Mouse (Mus musculus) G1E (cell line): Measurements from ENCODE around the gene Arid5b. TPM values are rescaled to one million over a fixed set of nuclear protein-coding genes. Genes with fewer than 3 reads are reported as not detected.

Experiments
- ATAC-seq: 2 replicates; pipeline ENCODE4 v1.8.0; 2016; ENCODE audit warnings: mild to moderate bottlenecking; ENCODE audit not compliant: insufficient number of reproducible peaks, poor library complexity, low FRiP score, severe bottlenecking; ENCODE audit errors: extremely low read depth
- DNase-seq: peaks from one replicate; pipeline ENCODE4 v3.0.0; 2012; ENCODE audit warnings: low spot score
- H3K27me3 ChIP-seq: 2 replicates; pipeline ENCODE4 v1.6.1; 2012; ENCODE audit warnings: mild to moderate bottlenecking, low read length, inconsistent platforms; ENCODE audit not compliant: insufficient read depth
- H3K36me3 ChIP-seq: replicated peaks from 2 replicates; pipeline ENCODE3; 2012; ENCODE audit warnings: mild to moderate bottlenecking, inconsistent platforms
- H3K4me1 ChIP-seq: 2 replicates; pipeline ENCODE4 v1.6.1; 2012; ENCODE audit warnings: low read depth, low read length, inconsistent platforms, mixed read lengths; ENCODE audit not compliant: insufficient read depth
- H3K4me3 ChIP-seq: 2 replicates; pipeline ENCODE4 v1.5.1; 2012; ENCODE audit warnings: low read depth, mild to moderate bottlenecking, inconsistent platforms, low read length, moderate library complexity, mixed read lengths
- H3K9me3 ChIP-seq: replicated peaks from 2 replicates; pipeline ENCODE4 v1.6.1; 2012; ENCODE audit warnings: inconsistent platforms
- CTCF ChIP-seq: IDR thresholded peaks from 2 replicates; pipeline ENCODE4 v1.5.1; 2012; ENCODE audit warnings: low read depth, low read length, inconsistent platforms, mixed read lengths
- GATA1 ChIP-seq: IDR thresholded peaks from 2 replicates; pipeline ENCODE4 v1.6.1; 2012; ENCODE audit warnings: borderline replicate concordance, low read length, inconsistent platforms, mixed read lengths
- GATA2 ChIP-seq: IDR thresholded peaks from 2 replicates; pipeline ENCODE4 v1.6.1; 2012; ENCODE audit warnings: low read depth, low read length, inconsistent platforms, borderline replicate concordance
- POLR2AphosphoS5 ChIP-seq: IDR thresholded peaks from 2 replicates; pipeline ENCODE4 v1.6.1; 2012; ENCODE audit warnings: low read depth, low read length, inconsistent platforms; ENCODE audit not compliant: insufficient replicate concordance
- TAL1 ChIP-seq: conservative IDR thresholded peaks from 2 replicates; pipeline ENCODE4 v1.6.1; 2012; ENCODE audit warnings: low read depth, low read length, inconsistent platforms, mixed read lengths
- polyA plus RNA-seq: library from polyadenylated mRNA; stranded (reverse); fragments of >175 nt; gene quantifications from 2 replicates; pipeline ENCODE4 v1.2.3, GENCODE M21; 2012
- total RNA-seq, 2 experiments: library from RNA; stranded (forward) in 1 of 2; stranded (reverse) in 1 of 2; fragments of 200-1000 nt in 1 of 2; fragments of >200 nt in 1 of 2; fragmentation: Nextera tagmentation in 1 of 2; gene quantifications; 2 replicates each; pipeline ENCODE4 v1.2.3; 2014 to 2017

The Arid5b gene
- total and polyA plus RNA-seq, 3 experiments: 0.16 TPM; not detected in 2

GRCm38 (mm10) chr10:68256134-68256533 is 22.4 kb downstream of the Arid5b start:
- Histone ChIP-seq H3K9me3 (peaks cover 47% of the 10 kb centered on the region), H3K4me1 (no peaks in the 10 kb centered on the region), H3K36me3 (no peaks in the 10 kb centered on the region), H3K27me3 (no peaks in the 10 kb centered on the region), H3K4me3 (no peak overlapping the region)
- ATAC-seq (no peak), DNase-seq (no peak)
- TF ChIP-seq GATA1 (no peak), CTCF (no peak), GATA2 (no peak), POLR2AphosphoS5 (no peak)

- H3K27me3 ChIP-seq: no peaks in the 10 kb centered on the region
- no peaks in the 10 kb centered on the region for H3K36me3 ChIP-seq
- peaks cover 43% of the 10 kb centered on the region for H3K9me3 ChIP-seq
- H3K4me3 ChIP-seq: no peak overlapping the region
- TF ChIP-seq POLR2AphosphoS5 (no peak), TAL1 (no peak), CTCF (no peak), GATA2 (no peak), GATA1 (no peak)
- no peak for DNase-seq
- ATAC-seq: no peak
- no peaks in the 10 kb centered on the region for H3K4me1 ChIP-seq
These were observed 25.0 kb downstream of the Arid5b start for GRCm38 (mm10) chr10:68253452-68254117.

GRCm38 (mm10) chr10:68252650-68253049 is 25.9 kb downstream of the Arid5b start:
- ATAC-seq: no peak

GRCm38 (mm10) chr10:68249355-68249782 is 29.2 kb downstream of the Arid5b start:
- Histone ChIP-seq H3K9me3 (peaks cover 33% of the 10 kb centered on the region), H3K36me3 (no peaks in the 10 kb centered on the region), H3K27me3 (no peaks in the 10 kb centered on the region), H3K4me1 (no peaks in the 10 kb centered on the region), H3K4me3 (no peak overlapping the region)
- ATAC-seq: no peak
- no peak for DNase-seq
- no peak for TF ChIP-seq GATA2
- TF ChIP-seq CTCF: no peak
- no peak for TF ChIP-seq GATA1
- TF ChIP-seq TAL1: no peak
- no peak for TF ChIP-seq POLR2AphosphoS5

More at GRCm38 (mm10) chr10:68252650-68253049, 25.9 kb downstream of the Arid5b start:
- H3K36me3 ChIP-seq: no peaks in the 10 kb centered on the region
- no peaks in the 10 kb centered on the region for H3K27me3 ChIP-seq
- H3K4me1 ChIP-seq: no peaks in the 10 kb centered on the region
- DNase-seq: no peak
- peaks cover 41% of the 10 kb centered on the region for H3K9me3 ChIP-seq
- TF ChIP-seq GATA2 (no peak), TAL1 (no peak), CTCF (no peak), POLR2AphosphoS5 (no peak)
- H3K4me3 ChIP-seq: no peak overlapping the region

GRCm38 (mm10) chr10:68248281-68249015 is 30.1 kb downstream of the Arid5b start:
- ATAC-seq: no peak
- DNase-seq: no peak
- H3K27me3 ChIP-seq: no peaks in the 10 kb centered on the region
- TF ChIP-seq POLR2AphosphoS5: no peak
- TF ChIP-seq GATA1: no peak
- no peak for TF ChIP-seq TAL1
- no peak for TF ChIP-seq CTCF
- TF ChIP-seq GATA2: no peak
- H3K36me3 ChIP-seq: no peaks in the 10 kb centered on the region
- peaks cover 24% of the 10 kb centered on the region for H3K9me3 ChIP-seq
- no peak overlapping the region for H3K4me3 ChIP-seq
- no peaks in the 10 kb centered on the region for H3K4me1 ChIP-seq

GRCm38 (mm10) chr10:68247490-68248280 is 30.9 kb downstream of the Arid5b start:
- H3K9me3 ChIP-seq: peaks cover 21% of the 10 kb centered on the region
- TF ChIP-seq CTCF (no peak), TAL1 (no peak), GATA2 (no peak), GATA1 (no peak), POLR2AphosphoS5 (no peak)
- ATAC-seq (no peak), DNase-seq (no peak)
- H3K4me1 ChIP-seq: no peaks in the 10 kb centered on the region
- no peak overlapping the region for H3K4me3 ChIP-seq
- no peaks in the 10 kb centered on the region for H3K36me3 ChIP-seq
- no peaks in the 10 kb centered on the region for H3K27me3 ChIP-seq
